Mouse (Mus musculus) bone marrow, adult 2 months (tissue): ENCODE data around the gene Pdlim3.

Experiments
- CTCF ChIP-seq: fragments of 200-500 bp; IDR thresholded peaks from 2 replicates; pipeline ENCODE4 v1.5.1; 2011; ENCODE audit warnings: low read length, control low read depth; ENCODE audit not compliant: control insufficient read depth, insufficient read depth
- POLR2A ChIP-seq: fragments of 200-500 bp; IDR thresholded peaks from 2 replicates; pipeline ENCODE4 v1.6.1; 2011; ENCODE audit warnings: low read depth, mild to moderate bottlenecking, control low read depth, low read length, borderline replicate concordance; ENCODE audit not compliant: control insufficient read depth

GRCm38 (mm10) chr8:45906251-45906619 is 21.0 kb downstream of the Pdlim3 start:
- no peak for TF ChIP-seq CTCF
- TF ChIP-seq POLR2A: no peak
